Mouse (Mus musculus) neural tube, embryonic 10.5 days (tissue): ENCODE data around the gene Plpp1.

Experiments used
- DNase-seq: peaks from one replicate; pipeline ENCODE4 v3.0.0-alpha.2; 2017; ENCODE audit warnings: low spot score; ENCODE audit errors: extremely low spot score

Plpp1 gene

GRCm38 (mm10) chr13:112811708-112812403 is 11.3 kb downstream of the Plpp1 start:
- DNase-seq, result no peak

- DNase-seq, result no peak
Measured at GRCm38 (mm10) chr13:112815996-112816395, 15.4 kb downstream of the Plpp1 start.

GRCm38 (mm10) chr13:112818125-112818524 is 17.5 kb downstream of the Plpp1 start:
- DNase-seq, result no peak

- DNase-seq, result no peak
Measured at GRCm38 (mm10) chr13:112822413-112822812, 21.8 kb downstream of the Plpp1 start.

GRCm38 (mm10) chr13:112823236-112823910 is 22.8 kb downstream of the Plpp1 start:
- DNase-seq, result no peak

- no peak for DNase-seq
Measured at GRCm38 (mm10) chr13:112823911-112824648, 23.5 kb downstream of the Plpp1 start.

- no peak for DNase-seq
Measured at GRCm38 (mm10) chr13:112825479-112825878, 24.9 kb downstream of the Plpp1 start.

GRCm38 (mm10) chr13:112829619-112830018 is 29.0 kb downstream of the Plpp1 start:
- DNase-seq, result no peak

GRCm38 (mm10) chr13:112832589-112832988 is 32.0 kb downstream of the Plpp1 start:
- DNase-seq, result no peak

- DNase-seq, result no peak
Measured at GRCm38 (mm10) chr13:112833253-112833894, 32.8 kb downstream of the Plpp1 start.

- no peak for DNase-seq
Measured at GRCm38 (mm10) chr13:112833895-112834263, 33.3 kb downstream of the Plpp1 start.

- no peak for DNase-seq
Measured at GRCm38 (mm10) chr13:112835113-112835512, 34.5 kb downstream of the Plpp1 start.

- no peak for DNase-seq
Measured at GRCm38 (mm10) chr13:112836951-112837350, 36.4 kb downstream of the Plpp1 start.

- DNase-seq, result no peak
Measured at GRCm38 (mm10) chr13:112837621-112838155, 37.1 kb downstream of the Plpp1 start.

GRCm38 (mm10) chr13:112838562-112839232 is 38.1 kb downstream of the Plpp1 start:
- no peak for DNase-seq

- DNase-seq, result no peak
Measured at GRCm38 (mm10) chr13:112840241-112841087, 39.9 kb downstream of the Plpp1 start.

GRCm38 (mm10) chr13:112845931-112846330 is 45.3 kb downstream of the Plpp1 start:
- DNase-seq, result no peak

GRCm38 (mm10) chr13:112853710-112854316 is 53.2 kb downstream of the Plpp1 start:
- DNase-seq, result no peak

GRCm38 (mm10) chr13:112854402-112854801 is 53.8 kb downstream of the Plpp1 start:
- no peak for DNase-seq

- DNase-seq, result no peak
Measured at GRCm38 (mm10) chr13:112857921-112858320, 57.3 kb downstream of the Plpp1 start.
